Mouse (Mus musculus) midbrain, embryonic 14.5 days (tissue): ENCODE data around the gene Mindy4. TPM values are rescaled to one million over a fixed set of nuclear protein-coding genes. Genes with fewer than 3 reads are reported as not detected.

Experiments
- ATAC-seq: fragments of 200-750 bp; cut with Nextera tagmentation; 2 replicates; pipeline ENCODE4 v1.8.0; 2017; ENCODE audit warnings: moderate number of reproducible peaks, moderate library complexity; ENCODE audit not compliant: low FRiP score, low TSS enrichment
- DNase-seq: peaks from one replicate; pipeline ENCODE4 v3.0.0-alpha.2; 2015
- H3K27ac ChIP-seq: fragments of 300-500 bp; sonication (generic); replicated peaks from 2 replicates; pipeline ENCODE4 v1.5.1; 2014; ENCODE audit warnings: mild to moderate bottlenecking, low read depth, low read length, moderate library complexity
- H3K27me3 ChIP-seq: fragments of 300-500 bp; sonication (generic); 2 replicates; pipeline ENCODE4 v1.6.1; 2014; ENCODE audit warnings: low read length, control low read depth, mixed read lengths; ENCODE audit not compliant: control insufficient read depth, insufficient read depth
- H3K36me3 ChIP-seq: fragments of 300-500 bp; sonication (generic); 2 replicates; pipeline ENCODE4 v1.6.1; 2014; ENCODE audit warnings: low read length, control low read depth; ENCODE audit not compliant: control insufficient read depth, insufficient read depth
- H3K4me1 ChIP-seq: fragments of 300-500 bp; sonication (generic); 2 replicates; pipeline ENCODE4 v1.6.1; 2014; ENCODE audit warnings: mild to moderate bottlenecking, antibody characterized with exemption, low read length, control low read depth; ENCODE audit not compliant: control insufficient read depth, insufficient read depth
- H3K4me2 ChIP-seq: fragments of 300-500 bp; sonication (generic); 2 replicates; pipeline ENCODE4 v1.6.1; 2014; ENCODE audit warnings: mild to moderate bottlenecking, low read length, moderate library complexity
- H3K4me3 ChIP-seq: fragments of 300-500 bp; sonication (generic); replicated peaks from 2 replicates; pipeline ENCODE4 v1.5.1; 2014; ENCODE audit warnings: low read depth, low read length
- H3K9ac ChIP-seq: fragments of 300-500 bp; sonication (generic); replicated peaks from 2 replicates; pipeline ENCODE4 v1.6.1; 2014; ENCODE audit warnings: mild to moderate bottlenecking, low read length, moderate library complexity
- H3K9me3 ChIP-seq: fragments of 300-500 bp; sonication (generic); 2 replicates; pipeline ENCODE4 v1.6.1; 2016; ENCODE audit warnings: low read length, control low read depth, mixed read lengths; ENCODE audit not compliant: control insufficient read depth
- WGBS: fragments of 180-500 bp; shearing (Covaris S2); extraction: QIAGEN DNeasy Blood & Tissue Kit; methylation state at CpG from one replicate; pipeline ENCODE4 v1.1.7; 2014; 5-methylcytosine and 5-hydroxymethylcytosine counted together
- polyA plus RNA-seq: library from polyadenylated mRNA; unstranded; fragments of >200 nt; fragmentation: Nextera tagmentation; extraction: Ambion mirVana; gene quantifications from 2 replicates; pipeline ENCODE4 v1.2.1, GENCODE M21; 2014

The Mindy4 gene
- polyA plus RNA-seq, 1 experiment from 2014 or later: 14.6 TPM

GRCm38 (mm10) chr6:55318597-55318996 lies 115.4 kb downstream of the Mindy4 start:
- H3K9me3 ChIP-seq: no peaks in the 10 kb centered on the region
- H3K4me2 ChIP-seq: no peak overlapping the region
- DNase-seq (no peak), ATAC-seq (no peak)
- peaks cover 6% of the 10 kb centered on the region; the same call in 1 of the 2 replicates for H3K36me3 ChIP-seq
- no peaks in the 10 kb centered on the region for H3K4me1 ChIP-seq
- no peak overlapping the region for H3K4me3 ChIP-seq
- no peaks in the 10 kb centered on the region for H3K27me3 ChIP-seq
- H3K9ac ChIP-seq: no peak overlapping the region
- H3K27ac ChIP-seq: no peak overlapping the region
- 92% methylated on average over 3 of the region's 3 CpGs for WGBS

GRCm38 (mm10) chr6:55319585-55320551 lies 116.7 kb downstream of the Mindy4 start:
- DNase-seq (peak; percentile 20), ATAC-seq (no peak)
- Histone ChIP-seq H3K27me3 (no peaks in the 10 kb centered on the region), H3K9me3 (no peaks in the 10 kb centered on the region), H3K36me3 (peaks cover 6% of the 10 kb centered on the region; the same call in 1 of the 2 replicates), H3K4me3 (no peak overlapping the region), H3K27ac (no peak overlapping the region), H3K9ac (no peak overlapping the region), H3K4me1 (no peaks in the 10 kb centered on the region), H3K4me2 (no peak overlapping the region)
- 85% methylated on average over 14 of the region's 14 CpGs for WGBS

GRCm38 (mm10) chr6:55320894-55321293 lies 117.7 kb downstream of the Mindy4 start:
- 90% methylated on average over 4 of the region's 4 CpGs for WGBS
- Histone ChIP-seq H3K27me3 (no peaks in the 10 kb centered on the region), H3K27ac (no peak overlapping the region), H3K36me3 (peaks cover 6% of the 10 kb centered on the region; the same call in 1 of the 2 replicates), H3K9ac (no peak overlapping the region), H3K4me2 (no peak overlapping the region), H3K4me3 (no peak overlapping the region), H3K4me1 (no peaks in the 10 kb centered on the region), H3K9me3 (no peaks in the 10 kb centered on the region)
- no peak for DNase-seq
- ATAC-seq: no peak

GRCm38 (mm10) chr6:55321518-55321917 lies 118.3 kb downstream of the Mindy4 start:
- Histone ChIP-seq H3K27me3 (no peaks in the 10 kb centered on the region), H3K4me3 (no peak overlapping the region), H3K9me3 (no peaks in the 10 kb centered on the region), H3K9ac (no peak overlapping the region), H3K36me3 (peaks cover 6% of the 10 kb centered on the region; the same call in 1 of the 2 replicates), H3K4me1 (no peaks in the 10 kb centered on the region), H3K27ac (no peak overlapping the region), H3K4me2 (no peak overlapping the region)
- WGBS: 86% methylated on average over 6 of the region's 6 CpGs
- DNase-seq (no peak), ATAC-seq (no peak)

- Histone ChIP-seq H3K4me3 (no peak overlapping the region), H3K36me3 (peaks cover 6% of the 10 kb centered on the region; the same call in 1 of the 2 replicates), H3K9me3 (no peaks in the 10 kb centered on the region), H3K4me2 (no peak overlapping the region), H3K27ac (no peak overlapping the region), H3K27me3 (no peaks in the 10 kb centered on the region), H3K9ac (no peak overlapping the region), H3K4me1 (no peaks in the 10 kb centered on the region)
- WGBS: 89% methylated on average over 2 of the region's 2 CpGs
- ATAC-seq (no peak), DNase-seq (no peak)
These were observed 119.8 kb downstream of the Mindy4 start for GRCm38 (mm10) chr6:55322980-55323379.

- ATAC-seq (no peak), DNase-seq (no peak)
- Histone ChIP-seq H3K4me2 (no peak overlapping the region), H3K4me1 (no peaks in the 10 kb centered on the region), H3K4me3 (no peak overlapping the region), H3K36me3 (no peaks in the 10 kb centered on the region), H3K27me3 (no peaks in the 10 kb centered on the region), H3K9me3 (no peaks in the 10 kb centered on the region), H3K9ac (no peak overlapping the region), H3K27ac (no peak overlapping the region)
- 94% methylated on average over 17 of the region's 17 CpGs for WGBS
These were observed 120.9 kb downstream of the Mindy4 start for GRCm38 (mm10) chr6:55323908-55324634.

- Histone ChIP-seq H3K4me3 (no peak overlapping the region), H3K36me3 (no peaks in the 10 kb centered on the region), H3K27ac (no peak overlapping the region), H3K27me3 (no peaks in the 10 kb centered on the region), H3K9me3 (no peaks in the 10 kb centered on the region), H3K4me2 (no peak overlapping the region), H3K9ac (no peak overlapping the region), H3K4me1 (no peaks in the 10 kb centered on the region)
- no peak for DNase-seq
- WGBS: 68% methylated on average over 1 of the region's 1 CpGs
- no peak for ATAC-seq
These were observed 121.6 kb downstream of the Mindy4 start for GRCm38 (mm10) chr6:55324785-55325184.

GRCm38 (mm10) chr6:55326299-55326698 lies 123.1 kb downstream of the Mindy4 start:
- H3K4me3 ChIP-seq: no peak overlapping the region
- no peaks in the 10 kb centered on the region for H3K27me3 ChIP-seq
- H3K4me1 ChIP-seq: no peaks in the 10 kb centered on the region
- H3K27ac ChIP-seq: no peak overlapping the region
- H3K9me3 ChIP-seq: no peaks in the 10 kb centered on the region
- H3K36me3 ChIP-seq: no peaks in the 10 kb centered on the region
- 86% methylated on average over 4 of the region's 4 CpGs for WGBS
- H3K9ac ChIP-seq: no peak overlapping the region
- no peak for DNase-seq
- ATAC-seq: no peak
- H3K4me2 ChIP-seq: no peak overlapping the region
